Mouse (Mus musculus) thymus, adult 2 months (tissue): ENCODE measurements around the gene Gpc6.

Experiments used
- CTCF ChIP-seq: fragments of 200-500 bp; IDR thresholded peaks from 2 replicates; pipeline ENCODE4 v1.5.1; 2012; ENCODE audit warnings: mild to moderate bottlenecking, control low read depth, low read length, moderate library complexity, borderline replicate concordance; ENCODE audit not compliant: control insufficient read depth, poor library complexity, insufficient read depth; ENCODE audit errors: extremely low read depth
- POLR2A ChIP-seq: fragments of 200-500 bp; IDR thresholded peaks from 2 replicates; pipeline ENCODE4 v1.6.1; 2012; ENCODE audit warnings: mild to moderate bottlenecking, low read length, control low read depth, moderate library complexity; ENCODE audit not compliant: control insufficient read depth, poor library complexity, insufficient read depth; ENCODE audit errors: extremely low read depth

DNA sequence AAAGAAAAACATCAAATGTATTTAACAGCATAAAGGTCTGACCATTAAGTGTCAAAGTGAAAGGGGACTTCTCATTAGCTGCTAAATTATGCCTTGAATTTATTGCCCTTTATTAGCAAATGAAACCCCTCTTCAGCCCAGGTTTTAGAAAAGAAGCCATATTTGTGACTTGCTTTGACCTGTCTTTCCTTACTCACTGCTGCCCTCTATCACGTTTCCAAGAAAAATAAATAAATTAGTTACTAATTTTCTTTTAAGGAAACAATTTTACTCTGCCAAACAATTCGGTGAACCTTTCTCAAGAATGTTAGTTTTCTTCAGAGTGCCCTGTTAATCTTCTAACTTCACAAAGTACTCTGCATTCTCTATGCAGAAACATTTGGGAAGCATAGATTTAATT lies 964.5 kb downstream of the Gpc6 start:
- TF ChIP-seq POLR2A (no peak), CTCF (no peak)
